Mouse (Mus musculus) adrenal gland, adult 18-20 months (tissue): ENCODE measurements around the gene Kremen1. TPM values are rescaled to one million over a fixed set of nuclear protein-coding genes. Genes with fewer than 3 reads are reported as not detected.

Experiments used
- DNase-seq, 2 experiments: peaks; one replicate each; pipeline ENCODE4 v3.0.0; 2021 to 2022; ENCODE audit warnings: low spot score in 2 of 2
- total RNA-seq, 2 experiments: library from RNA; stranded (reverse); gene quantifications; 1 replicate in 1 of 2; 2 replicates in 1 of 2; pipeline ENCODE4 v1.2.3; 2021

The Kremen1 gene
- total RNA-seq, 2 experiments from 2014 or later: 17.2 to 19.1 TPM

DNA sequence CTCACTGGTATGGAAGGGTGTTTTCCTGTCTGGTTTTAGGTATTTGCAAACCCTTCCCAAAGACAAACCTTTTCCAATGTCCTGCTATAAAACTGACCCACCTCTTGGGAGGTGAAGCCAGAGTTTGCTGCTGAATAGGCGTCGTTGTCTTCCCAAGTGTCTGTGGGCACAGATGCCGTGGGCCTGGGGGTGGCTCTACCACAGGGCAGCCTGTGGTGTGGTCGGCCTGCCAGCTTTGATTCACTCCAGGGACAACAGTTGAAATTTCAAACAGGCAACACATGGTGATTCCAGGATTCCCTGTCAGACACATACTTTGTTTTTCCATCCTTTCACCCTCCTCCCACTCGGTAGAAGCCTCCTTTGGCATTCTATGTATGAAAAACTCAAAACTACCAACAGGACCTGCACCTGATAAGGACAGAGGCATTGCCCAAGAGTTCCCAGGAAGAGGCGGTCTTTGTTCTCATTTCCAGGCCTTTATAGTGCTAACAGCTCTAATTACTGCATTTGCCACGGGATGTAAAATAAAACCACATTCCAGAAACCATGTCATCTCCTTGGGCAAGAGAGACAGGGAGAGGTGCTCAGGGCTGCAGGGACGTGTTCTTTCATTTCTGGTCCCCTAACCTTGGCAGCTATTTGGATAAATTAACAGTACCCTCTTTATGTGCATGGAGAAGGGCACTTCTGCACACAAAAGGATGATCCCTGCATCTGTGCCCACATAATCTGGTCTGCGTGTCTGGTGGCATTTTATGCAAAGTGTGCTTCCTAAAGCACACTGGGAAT, 10.1 kb upstream of the Kremen1 start:
- no peak for DNase-seq

DNA sequence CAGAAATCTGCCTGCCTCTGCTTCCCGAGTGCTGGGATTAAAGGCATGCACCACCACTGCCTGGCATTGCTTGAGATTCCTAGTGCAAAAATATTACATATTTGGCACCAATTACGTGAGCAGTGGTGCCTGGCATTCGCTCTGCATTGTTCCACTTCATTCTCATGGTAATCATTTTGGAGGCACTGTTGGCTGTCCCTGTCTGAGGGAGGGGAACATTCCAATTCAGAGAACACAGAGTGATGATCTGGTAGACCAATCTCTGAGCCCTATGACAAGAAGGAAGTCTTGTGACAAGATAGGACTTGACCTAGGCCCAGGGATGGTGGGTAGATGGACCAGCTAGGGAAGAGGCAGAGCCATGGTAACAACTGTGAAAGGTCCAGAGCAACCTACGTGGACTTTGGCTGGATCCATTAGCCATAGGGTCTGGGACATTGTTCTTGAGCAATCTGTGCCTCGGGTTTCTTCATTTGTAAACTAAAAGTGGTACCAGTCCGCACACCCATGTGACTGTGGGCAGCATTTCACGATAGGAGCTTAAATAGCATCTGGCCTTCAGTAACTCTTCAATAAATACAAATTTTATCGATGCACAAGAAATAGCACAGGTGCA, 8.6 kb upstream of the Kremen1 start:
- no peak for DNase-seq

DNA sequence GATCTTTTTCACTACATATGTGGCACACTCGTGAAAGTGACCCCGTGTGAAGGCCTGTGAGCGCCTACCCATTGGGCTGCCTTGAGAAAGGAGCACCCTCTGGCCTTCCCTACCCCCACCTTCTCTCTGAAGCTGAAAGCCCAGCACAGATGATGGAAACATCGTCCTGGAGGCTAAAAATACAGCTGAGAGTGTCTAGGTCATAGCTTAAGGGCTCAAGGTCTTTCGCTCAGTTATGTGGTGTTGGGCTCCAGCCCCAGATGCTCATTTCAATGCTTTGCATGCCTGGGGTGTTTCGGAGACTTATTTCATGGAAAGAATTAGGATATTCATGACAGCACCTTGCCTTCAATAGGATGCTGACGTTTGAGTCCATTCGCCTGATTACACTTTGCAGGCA, 4.4 kb upstream of the Kremen1 start:
- DNase-seq: no peak

DNA sequence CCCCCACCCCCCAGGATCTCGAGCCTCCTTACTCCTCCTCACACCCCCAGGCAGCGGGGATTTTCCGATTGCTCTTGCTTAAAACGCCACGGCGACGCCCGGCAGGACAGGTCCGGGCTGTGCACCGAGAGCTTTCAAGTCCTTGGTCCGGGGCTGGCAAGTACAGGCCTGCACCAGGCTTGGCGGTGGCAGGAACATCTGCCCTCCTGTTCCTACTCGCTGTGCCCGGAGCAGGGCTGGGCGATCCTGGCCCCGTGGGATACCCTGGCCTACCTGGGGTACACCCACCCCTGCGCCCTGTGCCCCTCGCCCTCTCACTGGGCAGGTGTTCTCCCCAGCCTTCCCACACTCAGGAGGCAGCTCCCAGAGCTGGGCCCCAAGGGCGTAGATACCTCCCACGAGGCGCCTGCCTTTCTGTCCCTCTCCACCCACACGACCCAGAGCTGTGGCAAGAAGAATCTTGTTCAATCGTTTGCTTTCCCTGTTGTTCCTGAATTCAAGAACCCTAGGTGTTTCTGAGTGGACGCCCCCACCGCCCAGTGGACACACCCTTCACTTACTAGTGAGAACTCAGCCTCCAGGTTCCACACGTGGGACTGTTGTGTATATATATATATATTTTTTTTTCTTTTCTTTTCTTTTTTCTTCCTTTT, 1.8 kb upstream of the Kremen1 start:
- DNase-seq: no peak

DNA sequence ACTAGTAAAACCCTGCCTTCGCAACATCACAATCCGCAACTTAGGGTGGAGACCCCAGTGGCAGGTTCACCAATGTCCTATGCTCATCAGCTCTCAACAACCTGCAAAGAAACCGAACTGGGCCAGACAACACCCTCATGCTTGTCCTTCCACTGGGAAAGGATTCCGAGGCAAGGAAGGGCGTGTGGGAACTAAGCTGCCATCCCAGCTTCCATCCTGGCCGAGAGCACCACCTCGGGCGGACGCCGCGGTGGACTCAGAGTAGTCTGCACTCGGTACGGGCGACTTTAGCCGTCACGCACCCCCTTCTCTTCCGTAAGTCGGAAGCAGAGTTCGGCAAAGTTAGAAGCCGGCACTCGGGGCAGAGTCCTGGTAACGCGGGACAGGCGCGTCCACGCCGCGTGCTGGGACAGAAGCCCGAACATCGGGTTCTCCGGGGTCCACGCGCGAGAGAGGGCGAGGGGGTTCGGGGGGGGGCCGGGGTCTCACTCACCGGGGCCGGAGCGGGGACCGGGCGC, 357 bp downstream of the Kremen1 start:
- DNase-seq: peak; percentile 51 to 53

DNA sequence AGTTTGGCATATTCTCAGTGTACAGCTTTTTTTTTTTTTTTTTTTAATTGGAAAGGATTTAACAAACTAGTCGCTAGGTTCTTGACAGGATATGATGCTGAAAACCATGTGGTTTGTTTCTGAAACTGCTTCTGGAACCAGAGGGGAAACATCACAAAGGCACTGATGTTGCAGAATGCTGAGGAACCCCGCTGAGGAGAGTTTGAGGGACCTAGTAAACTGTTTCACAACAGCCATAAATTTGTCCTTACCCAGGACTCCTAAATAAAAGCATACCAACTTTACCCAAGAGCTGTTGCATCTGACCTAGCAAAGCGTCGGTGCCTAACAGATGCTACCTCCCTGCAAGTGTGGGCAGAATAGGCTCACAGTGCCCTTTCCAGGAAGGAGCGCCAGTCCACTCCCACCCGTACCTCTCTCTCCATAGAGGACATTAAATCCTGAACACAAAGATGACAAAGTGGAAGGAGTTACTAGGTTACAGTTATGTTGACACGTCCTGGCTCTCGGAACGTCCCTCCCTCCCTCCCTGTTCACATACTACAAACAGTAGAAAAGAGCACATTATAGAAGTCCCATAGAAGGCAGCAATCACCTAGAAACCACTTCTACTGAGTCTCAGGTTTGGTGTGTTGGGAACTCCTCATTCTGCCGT, 1.3 kb downstream of the Kremen1 start:
- no peak for DNase-seq

DNA sequence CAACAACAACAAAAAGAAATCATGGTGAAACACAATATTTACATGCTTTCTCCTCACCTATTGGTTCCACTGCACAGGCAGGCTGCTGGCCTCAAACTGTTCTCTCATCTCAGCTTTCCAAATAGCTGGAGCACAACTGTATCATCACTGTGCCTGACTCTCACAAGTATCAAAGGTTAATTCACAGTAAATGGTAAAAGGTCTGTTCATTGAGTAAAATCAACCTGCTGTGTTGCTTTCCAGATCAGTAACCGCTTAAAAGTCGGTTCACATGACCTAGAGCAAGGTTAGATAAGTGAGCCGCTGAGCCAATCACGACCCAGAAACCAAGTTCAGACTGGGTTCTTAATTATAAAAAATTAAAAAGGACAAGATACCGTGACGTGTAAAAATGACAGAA, 3.3 kb downstream of the Kremen1 start:
- DNase-seq: no peak

DNA sequence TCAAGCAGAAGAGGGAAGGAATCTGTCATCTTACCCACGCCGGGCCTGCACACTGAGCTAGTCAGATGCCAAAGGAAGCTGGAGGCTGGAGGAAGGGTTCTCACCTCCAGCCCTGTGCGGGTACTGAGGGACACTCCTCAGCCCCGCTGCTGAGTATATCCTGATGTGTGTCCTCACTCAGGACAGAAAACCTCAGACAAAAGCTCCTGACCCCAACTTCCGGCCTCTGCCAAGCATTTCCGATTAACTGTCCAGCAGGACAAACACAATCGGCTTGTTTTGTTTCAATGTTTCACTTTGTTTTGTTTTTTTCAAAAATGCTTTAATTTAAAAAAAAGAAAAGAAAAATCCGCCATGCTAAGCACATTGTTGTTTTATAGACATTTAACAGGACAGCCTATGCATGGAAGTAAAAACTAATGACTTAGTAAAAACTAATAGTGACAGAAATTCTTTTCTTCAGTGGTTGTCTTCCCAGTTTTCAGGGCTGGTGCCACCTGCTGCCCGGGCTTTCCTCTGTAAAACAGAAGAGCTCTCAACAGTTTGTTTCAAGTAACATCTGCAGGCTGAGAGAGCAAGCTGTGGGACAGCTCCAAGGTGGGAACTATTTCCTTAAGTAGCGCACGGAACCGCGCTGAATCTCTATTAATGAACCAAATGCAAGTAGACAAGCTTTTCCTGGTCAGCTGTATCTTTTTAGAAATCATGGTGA, 4.1 kb downstream of the Kremen1 start:
- DNase-seq: no peak

DNA sequence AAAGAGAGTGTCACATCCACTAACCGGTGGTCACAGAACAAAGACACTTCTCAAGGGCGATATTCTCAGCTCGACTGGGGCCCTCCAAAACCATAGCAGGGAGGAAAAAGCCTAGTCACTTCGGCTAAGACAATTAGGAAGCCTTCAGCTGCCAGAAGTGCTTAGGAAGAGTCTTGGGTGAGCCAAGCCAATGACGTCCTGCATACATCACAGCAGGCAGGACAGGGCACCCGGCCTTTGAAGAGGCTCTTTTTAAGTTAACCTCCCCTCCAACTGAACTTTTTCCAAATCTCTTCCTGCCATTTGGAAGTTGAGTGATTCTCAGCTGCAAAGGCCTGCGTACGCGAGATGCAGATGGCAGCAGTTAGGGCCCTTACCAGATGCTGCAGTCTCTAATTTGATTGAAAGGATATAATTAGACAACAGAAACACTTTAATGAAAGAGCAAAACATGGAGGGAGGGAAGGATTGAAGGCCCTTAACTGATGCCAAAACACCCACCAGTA, 5.8 kb downstream of the Kremen1 start:
- no peak for DNase-seq

DNA sequence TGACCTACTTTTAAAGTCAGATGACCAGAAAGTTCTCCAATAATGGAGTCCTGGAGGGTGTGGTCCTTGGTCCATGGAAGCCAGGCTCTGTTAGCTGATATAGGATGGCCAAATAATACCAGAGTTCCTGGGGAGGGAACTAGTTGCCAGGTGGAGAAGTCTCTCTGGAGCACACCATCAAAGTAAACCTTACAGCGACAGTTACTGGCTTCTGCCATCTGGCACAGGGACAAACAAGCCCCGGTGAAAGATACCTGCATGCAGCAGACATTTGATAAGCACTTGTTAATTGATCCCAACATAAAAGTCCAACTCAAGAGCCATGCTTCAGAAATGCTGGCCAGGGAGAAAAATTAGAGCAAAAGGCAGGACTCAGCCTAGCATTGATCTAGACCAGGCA, 7.3 kb downstream of the Kremen1 start:
- no peak for DNase-seq

DNA sequence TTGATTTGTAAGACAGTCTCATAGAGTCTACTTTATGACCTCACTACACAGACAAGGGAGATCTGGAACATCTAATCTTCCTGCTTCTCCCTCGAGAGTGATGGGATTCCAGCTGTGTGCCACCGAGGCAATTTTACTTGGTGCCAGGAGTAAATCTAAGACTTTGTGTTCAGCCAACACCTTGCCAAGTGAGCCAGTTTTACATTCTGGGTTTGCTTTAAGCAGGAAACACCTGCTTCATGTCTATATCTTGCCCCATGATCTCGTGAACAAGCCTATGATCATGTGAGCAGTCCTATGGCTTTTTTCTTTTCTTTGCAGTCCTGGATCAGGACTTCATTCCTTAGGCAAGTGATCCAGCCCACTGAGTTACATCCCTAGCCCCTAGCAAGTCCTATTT, 7.8 kb downstream of the Kremen1 start:
- DNase-seq: no peak

DNA sequence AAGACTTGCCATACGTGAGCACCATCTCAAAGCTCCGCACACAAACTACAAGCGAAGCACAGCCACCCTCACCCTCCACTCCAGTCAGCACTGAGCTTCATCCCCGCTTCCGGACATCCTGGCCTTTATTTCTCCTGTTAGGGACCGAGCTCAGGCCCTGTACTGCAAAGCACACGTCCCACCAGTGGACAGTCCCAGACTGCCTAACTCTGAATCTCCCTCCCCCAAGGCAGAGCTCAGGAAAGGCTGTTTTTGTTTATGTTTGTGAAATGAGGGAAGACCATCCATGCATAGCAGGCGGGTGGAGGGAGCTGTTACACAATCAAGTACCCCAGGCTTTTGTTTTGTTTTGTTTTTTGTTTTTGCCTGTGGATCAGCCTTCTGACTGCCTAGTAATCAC, 8.6 kb downstream of the Kremen1 start:
- no peak for DNase-seq

DNA sequence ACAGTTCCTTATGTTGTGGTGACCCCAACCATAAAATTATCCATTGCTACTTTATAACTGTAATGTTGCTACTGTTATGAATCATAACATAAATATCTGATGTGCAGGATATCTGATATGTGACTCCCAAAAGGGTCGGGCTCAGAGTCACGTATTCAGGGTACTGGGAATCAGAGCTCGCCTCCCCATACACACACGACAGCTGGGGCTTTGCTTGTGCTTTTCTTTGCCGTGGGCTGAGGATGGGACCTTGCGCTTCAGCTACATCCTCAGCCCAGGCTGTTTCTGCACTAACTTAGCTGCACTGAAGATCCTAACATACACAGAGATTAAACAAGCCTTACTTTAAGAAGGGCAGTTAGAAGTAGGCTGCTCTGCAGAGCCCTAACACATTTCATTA, 10.2 kb downstream of the Kremen1 start:
- no peak for DNase-seq

DNA sequence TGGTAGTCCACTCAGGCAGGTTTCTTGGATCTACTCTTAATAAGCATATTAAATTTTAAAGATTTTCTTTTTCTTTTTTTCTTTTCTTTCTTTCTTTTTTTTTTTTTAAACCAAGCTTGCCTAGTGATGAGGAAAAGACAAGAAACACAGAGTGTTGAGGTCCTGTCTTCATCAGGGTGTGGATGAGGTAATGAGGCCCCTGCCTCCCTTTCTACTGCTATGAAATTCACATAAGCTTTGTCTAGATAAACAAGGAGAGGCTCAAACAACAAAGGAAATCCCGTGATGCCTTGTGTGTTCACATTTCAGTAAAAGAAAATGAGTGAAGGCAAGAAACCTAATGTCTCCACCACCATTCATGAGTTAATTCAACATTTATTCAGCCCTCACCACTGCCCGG, 13.2 kb downstream of the Kremen1 start:
- no peak for DNase-seq

DNA sequence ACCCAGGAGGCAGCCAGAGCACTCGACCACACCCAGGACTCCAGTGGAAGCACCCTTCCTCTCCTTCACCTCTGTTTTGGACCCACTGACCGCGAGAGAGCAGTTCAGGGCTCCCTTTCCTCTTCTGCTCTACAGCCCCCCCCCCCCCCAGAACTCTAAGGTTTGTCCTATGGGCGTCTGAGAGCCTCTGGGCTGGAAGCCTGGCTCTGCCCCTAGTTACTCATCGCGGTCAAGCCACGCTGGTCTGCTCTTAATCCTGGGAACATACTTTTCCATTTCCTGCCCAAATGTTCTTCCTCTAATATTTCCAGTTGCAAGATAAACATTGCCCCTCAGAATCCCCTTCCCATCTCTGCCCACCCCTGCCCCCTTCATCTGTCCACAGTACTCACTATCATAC, 15.9 kb downstream of the Kremen1 start:
- no peak for DNase-seq

DNA sequence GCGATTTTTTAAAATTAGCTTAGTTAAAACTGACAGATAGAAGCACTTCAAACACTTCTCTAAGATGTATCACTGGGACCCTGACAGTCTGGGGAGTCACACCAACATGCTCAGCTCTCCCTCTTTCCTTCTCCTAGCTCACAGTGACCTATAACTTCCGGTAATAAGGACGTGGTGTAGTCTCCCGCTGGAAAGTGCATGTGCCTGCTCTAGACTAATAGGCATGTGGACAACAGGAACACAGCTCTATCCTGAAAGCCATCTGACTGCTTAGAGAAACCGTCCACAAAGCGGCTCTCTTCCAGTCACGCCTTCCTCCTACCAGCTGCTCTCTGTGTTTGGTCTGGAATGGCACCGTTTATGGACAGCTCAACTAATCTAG, 16.6 kb downstream of the Kremen1 start:
- DNase-seq: no peak

DNA sequence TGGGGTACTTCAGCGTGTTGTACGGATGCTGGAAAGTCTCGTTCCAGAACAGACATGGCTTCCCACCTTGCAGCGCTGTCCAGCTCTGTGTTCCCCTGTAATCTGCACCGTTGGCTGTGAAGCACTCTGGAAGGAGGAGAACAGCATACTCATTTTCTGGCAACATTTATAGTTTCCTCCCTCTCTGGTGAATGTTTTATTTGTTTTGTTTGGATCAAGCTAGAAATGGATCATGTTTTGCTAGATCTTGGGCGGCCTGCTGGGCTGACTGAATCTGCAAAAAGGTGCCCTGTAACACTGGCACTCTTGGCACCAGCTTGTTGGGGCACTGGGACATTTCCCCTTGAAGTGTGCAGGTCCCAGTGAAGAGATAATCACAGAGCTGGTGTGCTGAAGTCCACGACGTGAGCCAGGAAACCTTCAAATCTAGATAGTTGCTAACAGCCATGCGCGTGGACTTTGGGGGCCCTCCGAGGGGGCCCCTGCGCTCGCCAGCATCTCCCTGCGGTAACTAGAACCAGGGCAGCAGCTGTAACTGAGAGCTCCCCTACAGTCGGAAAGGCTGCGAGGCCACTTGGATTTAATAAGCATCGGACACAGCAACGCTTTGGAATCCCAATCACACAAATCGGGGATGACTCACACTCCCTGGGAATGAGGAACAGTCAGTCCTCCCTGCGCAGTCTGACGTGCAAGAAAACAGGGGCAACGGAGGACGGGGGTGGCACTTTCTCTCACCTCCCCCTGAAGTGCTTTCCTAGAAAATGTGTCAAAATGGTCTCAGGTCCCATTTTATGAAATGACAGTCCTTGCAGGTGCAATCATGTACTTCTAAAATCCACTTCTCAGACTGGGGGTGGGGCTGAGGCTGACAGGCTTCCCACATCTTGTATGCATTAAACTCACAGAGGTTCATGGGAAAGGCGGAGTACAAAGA, 17.3 kb downstream of the Kremen1 start:
- DNase-seq: peak; percentile 25 to 28

DNA sequence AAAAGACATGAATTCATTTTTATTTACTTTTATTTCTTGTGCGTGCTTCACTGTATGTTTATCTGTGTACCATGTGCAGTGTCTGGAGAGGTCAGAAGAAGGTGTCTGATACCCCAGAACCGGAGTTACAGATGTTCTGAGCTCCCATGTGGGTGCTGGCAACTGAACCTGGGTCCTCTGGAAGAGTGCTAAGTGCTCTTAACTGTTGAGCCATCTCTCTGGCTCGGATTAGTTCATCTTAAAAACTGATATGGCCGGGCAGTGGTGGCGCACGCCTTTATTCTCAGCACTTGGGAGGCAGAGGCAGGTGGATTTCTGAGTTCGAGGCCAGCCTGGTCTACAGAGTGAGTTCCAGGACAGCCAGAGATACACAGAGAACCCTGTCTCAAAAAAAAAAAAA, 18.1 kb downstream of the Kremen1 start:
- DNase-seq: no peak

DNA sequence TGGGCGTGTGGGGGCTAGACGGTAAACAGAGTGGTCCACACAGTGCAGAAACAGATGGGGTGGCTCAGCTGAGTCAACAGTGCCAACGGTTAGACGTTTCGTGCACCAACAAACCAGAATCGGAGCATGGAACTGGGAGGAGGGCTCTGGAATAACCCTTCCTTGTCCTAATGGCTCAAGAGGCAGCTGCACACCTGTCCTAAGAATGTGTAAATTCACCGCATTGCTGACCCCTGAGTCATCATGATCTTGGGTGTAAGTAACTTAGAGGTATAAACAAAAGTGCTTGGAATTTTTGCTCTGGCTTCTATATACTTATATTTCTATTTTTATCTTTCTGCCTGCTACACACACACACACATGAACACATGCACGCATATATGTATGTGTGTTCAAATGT, 19.2 kb downstream of the Kremen1 start:
- DNase-seq: no peak
